Comparison of ENCODE assay signal across 25 mouse cellular contexts in genomic region chr6:37506909-37507515, GRCm38 (mm10). TPM values are rescaled to one million over a fixed set of nuclear protein-coding genes. Genes with fewer than 3 reads are reported as not detected.
A peak's percentile ranks its signal among the peaks of the same experiment; 100 is the strongest.
DNase-seq lines count a peak whose midpoint lies in the region; ATAC-seq and TF ChIP-seq lines count a peak whose summit lies in the region.
"Had no signal": no experiment of that assay in that cellular context is flagged by ENCODE, and none has a peak within 500 bp of the region (broad histone marks: within the 10 kb centered on the region; RNA-seq: fewer than 3 reads in every experiment).

No protein-coding gene starts in this region.

- TF ChIP-seq CTCF in kidney, adult 2 months (conservative IDR thresholded peaks at IDR 0.05; ENCODE audit: insufficient read depth, insufficient read length, low read depth, low read length) = no peak
- TF ChIP-seq CTCF in lung, postnatal 0 days (IDR thresholded peaks at IDR 0.05) = no peak

- no peak for TF ChIP-seq POLR2A in kidney, adult 2 months (IDR thresholded peaks at IDR 0.05; ENCODE audit: low read depth, low read length)

- H3K27ac ChIP-seq in kidney, adult 2 months (ENCODE audit: insufficient read depth, low read depth, low read length) = no peak overlapping the region
- no peak overlapping the region for H3K27ac ChIP-seq in kidney, embryonic 15.5 days
- no peak overlapping the region for H3K27ac ChIP-seq in lung, postnatal 0 days (ENCODE audit: low read length)
- no peak overlapping the region for H3K27ac ChIP-seq in stomach, embryonic 16.5 days (ENCODE audit: low read length)
- H3K27ac ChIP-seq: embryonic facial prominence, embryonic 12.5 days; forebrain, embryonic 15.5 days; heart, embryonic 10.5 days; heart, embryonic 15.5 days; hindbrain, embryonic 13.5 days had no signal

- no peaks in the 10 kb centered on the region for H3K9me3 ChIP-seq in kidney, embryonic 15.5 days (replicated peaks)
- no peaks in the 10 kb centered on the region for H3K9me3 ChIP-seq in lung, postnatal 0 days (ENCODE audit: low read length)
- no peaks in the 10 kb centered on the region for H3K9me3 ChIP-seq in stomach, embryonic 16.5 days (replicated peaks; ENCODE audit: control insufficient read depth, low read length)
- H3K9me3 ChIP-seq: embryonic facial prominence, embryonic 12.5 days; forebrain, embryonic 15.5 days; G1E; heart, embryonic 10.5 days; heart, embryonic 15.5 days; hindbrain, embryonic 13.5 days had no signal

- WGBS in kidney, adult 2 months = 50% methylated on average over 3 of the region's 3 CpGs
- WGBS in kidney, embryonic 15.5 days = 69% methylated on average over 3 of the region's 3 CpGs
- WGBS in lung, postnatal 0 days = 36% methylated on average over 3 of the region's 3 CpGs
- WGBS in stomach, embryonic 16.5 days = 35% methylated on average over 3 of the region's 3 CpGs

- TF ChIP-seq EP300 in lung, postnatal 0 days (IDR thresholded peaks at IDR 0.05) = no peak

- peaks cover 10% of the 10 kb centered on the region; the same call in 1 of the 2 replicates for H3K4me1 ChIP-seq in kidney, adult 2 months (ENCODE audit: control insufficient read depth, insufficient read depth, low read length)
- H3K4me1 ChIP-seq in kidney, embryonic 15.5 days = no peaks in the 10 kb centered on the region
- H3K4me1 ChIP-seq in lung, postnatal 0 days (ENCODE audit: insufficient read depth, low read depth, low read length) = no peaks in the 10 kb centered on the region
- peaks cover 2% of the 10 kb centered on the region; the same call in 1 of the 2 replicates for H3K4me1 ChIP-seq in stomach, embryonic 16.5 days (ENCODE audit: control insufficient read depth, insufficient read depth, low read length)
- H3K4me1 ChIP-seq: embryonic facial prominence, embryonic 12.5 days; forebrain, embryonic 15.5 days; heart, embryonic 10.5 days; heart, embryonic 15.5 days; hindbrain, embryonic 13.5 days had no signal

- H3K36me3 ChIP-seq in kidney, adult 2 months (ENCODE audit: control insufficient read depth, insufficient read depth, low read length) = no peaks in the 10 kb centered on the region
- no peaks in the 10 kb centered on the region for H3K36me3 ChIP-seq in kidney, embryonic 15.5 days
- H3K36me3 ChIP-seq in lung, postnatal 0 days (ENCODE audit: insufficient read depth, low read length) = no peaks in the 10 kb centered on the region
- H3K36me3 ChIP-seq in stomach, embryonic 16.5 days (ENCODE audit: control insufficient read depth, insufficient read depth, low read length) = no peaks in the 10 kb centered on the region
- H3K36me3 ChIP-seq: embryonic facial prominence, embryonic 12.5 days; forebrain, embryonic 15.5 days; G1E; heart, embryonic 10.5 days; heart, embryonic 15.5 days; hindbrain, embryonic 13.5 days had no signal

- DNase-seq in adrenal gland, adult (ENCODE audit: inconsistent age in 2 of 2, low spot score in 1 of 2) = peak; percentile 6 to 84
- DNase-seq in adrenal gland, adult 8-10 months = no peak
- peak; percentile 26 for DNase-seq in kidney, adult 2 months
- peak; percentile 21 for DNase-seq in lung, postnatal 0 days (ENCODE audit: low spot score)
- no peak for DNase-seq in lung, postnatal 14 days
- DNase-seq: adrenal gland, postnatal 14 days; B cell, adult 2 months; cerebellum, adult 11-12 months; cerebellum, adult 9-10 months; cerebellum, postnatal 25 days; gastrocnemius, postnatal 36 days; heart, adult 18-20 months; heart, postnatal 14 days had no signal

- no peak overlapping the region for H3K4me2 ChIP-seq in kidney, embryonic 15.5 days
- H3K4me2 ChIP-seq in lung, postnatal 0 days (replicated peaks; ENCODE audit: low read depth, low read length) = no peak overlapping the region
- H3K4me2 ChIP-seq in stomach, embryonic 16.5 days (ENCODE audit: low read depth, low read length) = no peak overlapping the region
- H3K4me2 ChIP-seq: embryonic facial prominence, embryonic 12.5 days; forebrain, embryonic 15.5 days; heart, embryonic 15.5 days; hindbrain, embryonic 13.5 days had no signal

- no peak overlapping the region for H3K9ac ChIP-seq in kidney, embryonic 15.5 days
- no peak overlapping the region for H3K9ac ChIP-seq in lung, postnatal 0 days (replicated peaks; ENCODE audit: low read depth)
- no peak overlapping the region for H3K9ac ChIP-seq in stomach, embryonic 16.5 days (ENCODE audit: low read length)
- H3K9ac ChIP-seq: embryonic facial prominence, embryonic 12.5 days; forebrain, embryonic 15.5 days; heart, embryonic 15.5 days; hindbrain, embryonic 13.5 days had no signal

- no peaks in the 10 kb centered on the region for H3K27me3 ChIP-seq in kidney, adult 2 months (replicated peaks; ENCODE audit: control insufficient read depth, insufficient read depth, low read length)
- H3K27me3 ChIP-seq in kidney, embryonic 15.5 days = no peaks in the 10 kb centered on the region
- H3K27me3 ChIP-seq in lung, postnatal 0 days (replicated peaks; ENCODE audit: insufficient read depth, low read length) = no peaks in the 10 kb centered on the region
- no peaks in the 10 kb centered on the region for H3K27me3 ChIP-seq in stomach, embryonic 16.5 days (ENCODE audit: control insufficient read depth, insufficient read depth, low read length)
- H3K27me3 ChIP-seq: embryonic facial prominence, embryonic 12.5 days; forebrain, embryonic 15.5 days; heart, embryonic 15.5 days; hindbrain, embryonic 13.5 days had no signal

- H3K4me3 ChIP-seq in kidney, adult 2 months (ENCODE audit: insufficient read depth, low read depth, low read length) = no peak overlapping the region
- H3K4me3 ChIP-seq in kidney, embryonic 15.5 days (replicated peaks) = no peak overlapping the region
- no peak overlapping the region for H3K4me3 ChIP-seq in lung, postnatal 0 days (ENCODE audit: low read depth, low read length)
- no peak overlapping the region for H3K4me3 ChIP-seq in stomach, embryonic 16.5 days (replicated peaks; ENCODE audit: low read length)
- H3K4me3 ChIP-seq: embryonic facial prominence, embryonic 12.5 days; forebrain, embryonic 15.5 days; heart, embryonic 10.5 days; heart, embryonic 15.5 days; hindbrain, embryonic 13.5 days had no signal

- ATAC-seq in kidney, embryonic 15.5 days (replicated peaks; ENCODE audit: low FRiP score) = no peak
- ATAC-seq in lung, postnatal 0 days = no peak
- 0 out of 2 replicates have a peak, but pooled peaks have one; percentile 33 for ATAC-seq in stomach, embryonic 16.5 days (ENCODE audit: insufficient read depth, low FRiP score)
- ATAC-seq: CD4-positive, CD25-positive, alpha-beta regulatory T cell, adult 4 months; forebrain, embryonic 15.5 days had no signal

RNA-seq across cellular contexts. Expression of gene Akr1d1, which starts 23.0 kb away (rescaled TPM):
- 1,000 to 10,000 TPM in 2 of 4 experiments, under 1 TPM in 2; 0.62 to 2,477 (median 1,006) TPM for total RNA-seq in adrenal gland, adult 8-10 months (2022)
- 18.7 and 19.1 TPM in 2 replicates for polyA plus RNA-seq in kidney, adult 2 months (2012; rRNA removed)
- polyA plus RNA-seq in kidney, embryonic 15.5 days (2015; fragmentation: Nextera tagmentation; extraction: Ambion mirVana) = 0.64 and 0.88 TPM in 2 replicates
- polyA plus RNA-seq in lung, postnatal 0 days (2015; fragmentation: Nextera tagmentation; extraction: Ambion mirVana) = not detected in 2 replicates
- polyA plus RNA-seq in stomach, embryonic 16.5 days (2015; fragmentation: Nextera tagmentation; extraction: Ambion mirVana) = 0.56 and 0.76 TPM in 2 replicates
- total RNA-seq: G1E; gastrocnemius, postnatal 36 days; heart, adult 18-20 months; heart, postnatal 14 days; hematopoietic stem cell, adult 5-6 weeks had no signal
- polyA plus RNA-seq: CD4-positive, CD25-positive, alpha-beta regulatory T cell, adult 4 months; cortical plate, adult 2 months; embryonic facial prominence, embryonic 12.5 days; forebrain, embryonic 11.5 days; forebrain, embryonic 15.5 days; G1E; heart, embryonic 10.5 days; heart, embryonic 15.5 days; hindbrain, embryonic 13.5 days had no signal

Comparison
In these comparisons a context has a peak if more than half of its experiments do, and no peak if none do; other contexts are left out.
1. DNase-seq: peak in adrenal gland, adult (2 of 2), kidney, adult 2 months (single experiment) and lung, postnatal 0 days (single experiment); none in adrenal gland, adult 8-10 months (single experiment) and lung, postnatal 14 days (single experiment).
2. RNA of gene Akr1d1, which starts 23.0 kb away (polyA plus RNA-seq): 18.7 to 19.1 TPM in kidney, adult 2 months; 0.64 to 0.88 TPM in kidney, embryonic 15.5 days, 0.56 to 0.76 TPM in stomach, embryonic 16.5 days and not detected in lung, postnatal 0 days; every median in the first group is over 10 times any median in the second.